Mouse (Mus musculus) kidney, embryonic 14.5 days (tissue): ENCODE measurements around the gene Ssc5d. TPM values are rescaled to one million over a fixed set of nuclear protein-coding genes. Genes with fewer than 3 reads are reported as not detected.

Source experiments
- ATAC-seq: fragments of 200-750 bp; cut with Nextera tagmentation; 2 replicates; pipeline ENCODE4 v1.8.0; 2017; ENCODE audit warnings: moderate number of reproducible peaks, mild to moderate bottlenecking, moderate TSS enrichment, moderate library complexity; ENCODE audit not compliant: low FRiP score, low TSS enrichment
- H3K27ac ChIP-seq: fragments of 300-500 bp; sonication (generic); 2 replicates; pipeline ENCODE4 v1.5.1; 2014; ENCODE audit warnings: low read depth, mild to moderate bottlenecking, low read length, moderate library complexity, mixed read lengths
- H3K27me3 ChIP-seq: fragments of 300-500 bp; sonication (generic); 2 replicates; pipeline ENCODE4 v1.6.1; 2014; ENCODE audit warnings: mild to moderate bottlenecking, low read length; ENCODE audit not compliant: control insufficient read depth, insufficient read depth
- H3K36me3 ChIP-seq: fragments of 300-500 bp; sonication (generic); 2 replicates; pipeline ENCODE4 v1.6.1; 2014; ENCODE audit warnings: low read length, mixed read lengths; ENCODE audit not compliant: control insufficient read depth, insufficient read depth
- H3K4me1 ChIP-seq: fragments of 300-500 bp; sonication (generic); 2 replicates; pipeline ENCODE4 v1.6.1; 2014; ENCODE audit warnings: low read length, mixed read lengths; ENCODE audit not compliant: control insufficient read depth, insufficient read depth
- H3K4me2 ChIP-seq: fragments of 300-500 bp; sonication (generic); replicated peaks from 2 replicates; pipeline ENCODE4 v1.6.1; 2014; ENCODE audit warnings: low read depth, mild to moderate bottlenecking, low read length
- H3K4me3 ChIP-seq: fragments of 300-500 bp; sonication (generic); 2 replicates; pipeline ENCODE4 v1.5.1; 2014; ENCODE audit warnings: mild to moderate bottlenecking, low read length
- H3K9ac ChIP-seq: fragments of 300-500 bp; sonication (generic); 2 replicates; pipeline ENCODE4 v1.6.1; 2014; ENCODE audit warnings: low read depth, mild to moderate bottlenecking, low read length, moderate library complexity
- H3K9me3 ChIP-seq: fragments of 300-500 bp; sonication (generic); 2 replicates; pipeline ENCODE4 v1.6.1; 2016; ENCODE audit warnings: low read length; ENCODE audit not compliant: control insufficient read depth
- WGBS: fragments of 180-500 bp; shearing (Covaris S2); extraction: QIAGEN DNeasy Blood & Tissue Kit; methylation state at CpG from one replicate; pipeline ENCODE4 v1.1.7; 2014; 5-methylcytosine and 5-hydroxymethylcytosine counted together
- polyA plus RNA-seq: library from polyadenylated mRNA; unstranded; fragments of >200 nt; fragmentation: Nextera tagmentation; extraction: Ambion mirVana; gene quantifications from 2 replicates; pipeline ENCODE4 v1.2.1, GENCODE M21; 2014

The Ssc5d gene
- polyA plus RNA-seq, 1 experiment from 2014 or later, result 2.5 TPM

- WGBS, result 8% methylated on average over 19 of the region's 19 CpGs
- Histone ChIP-seq H3K27ac (no peak overlapping the region), H3K36me3 (no peaks in the 10 kb centered on the region), H3K27me3 (0 out of 2 replicates have a peak, but pooled peaks cover 3% of the 10 kb centered on the region), H3K4me3 (peak overlapping the region; percentile 22), H3K9ac (0 out of 2 replicates have a peak overlapping the region, but pooled peaks have one; percentile 28), H3K9me3 (peaks cover 3% of the 10 kb centered on the region; the same call in 1 of the 2 replicates), H3K4me2 (peak overlapping the region; percentile 32), H3K4me1 (0 out of 2 replicates have a peak, but pooled peaks cover 7% of the 10 kb centered on the region)
- ATAC-seq, result peak; percentile 39; the same call in 1 of the 2 replicates
These were observed 25.7 kb upstream of the Ssc5d start for GRCm38 (mm10) chr7:4899649-4900522.

DNA sequence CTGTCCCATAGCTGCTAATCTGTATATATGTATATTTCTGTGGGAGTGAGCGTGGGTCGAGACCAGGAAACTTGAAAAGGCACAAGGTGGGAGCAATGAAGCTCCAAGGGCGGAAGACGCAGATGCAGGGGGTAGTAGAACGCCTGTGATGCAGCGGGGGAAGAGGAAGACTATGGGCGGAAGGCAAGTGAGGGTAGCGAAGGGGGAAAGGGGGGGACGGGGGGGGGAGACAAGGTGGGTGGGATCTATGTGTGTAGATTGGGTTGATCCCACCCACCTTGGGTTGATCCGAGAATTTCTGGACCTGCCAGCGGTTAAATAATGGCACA is 25.1 kb upstream of the Ssc5d start:
- no peak overlapping the region for H3K4me3 ChIP-seq
- H3K9ac ChIP-seq, result no peak overlapping the region
- no peak overlapping the region for H3K27ac ChIP-seq
- 40% methylated on average over 11 of the region's 11 CpGs for WGBS
- H3K36me3 ChIP-seq, result no peaks in the 10 kb centered on the region
- peak overlapping the region; percentile 27; the same call in 1 of the 2 replicates for H3K4me2 ChIP-seq
- 0 out of 2 replicates have a peak, but pooled peaks cover 3% of the 10 kb centered on the region for H3K27me3 ChIP-seq
- H3K9me3 ChIP-seq, result peaks cover 3% of the 10 kb centered on the region; the same call in 1 of the 2 replicates
- ATAC-seq, result peak; percentile 8; the same call in 1 of the 2 replicates
- H3K4me1 ChIP-seq, result 0 out of 2 replicates have a peak, but pooled peaks cover 7% of the 10 kb centered on the region

DNA sequence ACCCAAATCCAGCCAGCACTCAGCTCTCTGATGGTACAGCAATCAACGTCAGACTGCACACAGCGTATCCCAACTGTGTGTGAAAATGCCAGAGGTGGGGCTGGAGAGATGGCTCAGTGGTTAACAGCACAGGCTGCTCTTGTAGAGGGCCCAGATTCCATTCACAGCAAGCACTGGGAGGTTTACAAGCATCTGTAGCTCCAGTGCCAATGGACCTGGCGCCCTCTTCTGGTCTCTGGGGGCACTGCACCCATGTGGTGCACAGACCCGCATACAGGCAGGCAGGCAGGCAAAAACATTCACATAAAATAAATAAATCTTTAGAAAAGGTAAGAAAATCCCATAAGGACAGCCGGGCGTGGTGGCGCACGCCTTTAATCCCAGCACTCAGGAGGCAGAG is 24.4 kb upstream of the Ssc5d start:
- Histone ChIP-seq H3K4me3 (no peak overlapping the region), H3K4me2 (no peak overlapping the region), H3K36me3 (no peaks in the 10 kb centered on the region), H3K9me3 (peaks cover 3% of the 10 kb centered on the region; the same call in 1 of the 2 replicates), H3K27ac (no peak overlapping the region), H3K27me3 (0 out of 2 replicates have a peak, but pooled peaks cover 3% of the 10 kb centered on the region), H3K4me1 (0 out of 2 replicates have a peak, but pooled peaks cover 7% of the 10 kb centered on the region), H3K9ac (no peak overlapping the region)
- ATAC-seq, result 0 out of 2 replicates have a peak, but pooled peaks have one; percentile 29
- WGBS, result 58% methylated on average over 8 of the region's 8 CpGs

DNA sequence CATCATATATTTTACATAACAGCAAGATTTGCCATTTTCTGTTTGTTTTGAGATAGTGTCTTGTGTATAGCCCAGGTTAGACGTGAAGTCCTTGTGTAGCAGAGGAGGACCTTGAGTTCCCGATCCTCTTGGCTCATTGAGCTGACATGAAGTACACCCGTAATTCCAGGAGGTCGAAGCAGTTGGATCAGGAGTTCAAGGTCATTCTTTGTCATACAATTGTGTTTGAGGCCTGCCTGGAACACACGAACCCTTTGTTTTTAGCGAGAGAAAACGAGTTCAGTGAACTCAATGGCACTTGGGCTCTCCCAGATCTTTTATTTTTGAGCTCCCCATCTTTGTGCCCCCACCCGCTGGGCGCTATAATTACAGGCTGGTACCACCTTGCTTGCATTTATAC is 23.2 kb upstream of the Ssc5d start:
- no peak overlapping the region for H3K4me3 ChIP-seq
- H3K9me3 ChIP-seq, result peaks cover 3% of the 10 kb centered on the region; the same call in 1 of the 2 replicates
- WGBS, result 88% methylated on average over 9 of the region's 9 CpGs
- no peaks in the 10 kb centered on the region for H3K36me3 ChIP-seq
- H3K27ac ChIP-seq, result no peak overlapping the region
- H3K4me1 ChIP-seq, result 0 out of 2 replicates have a peak, but pooled peaks cover 7% of the 10 kb centered on the region
- H3K4me2 ChIP-seq, result no peak overlapping the region
- H3K9ac ChIP-seq, result no peak overlapping the region
- ATAC-seq, result no peak
- H3K27me3 ChIP-seq, result 0 out of 2 replicates have a peak, but pooled peaks cover 3% of the 10 kb centered on the region

DNA sequence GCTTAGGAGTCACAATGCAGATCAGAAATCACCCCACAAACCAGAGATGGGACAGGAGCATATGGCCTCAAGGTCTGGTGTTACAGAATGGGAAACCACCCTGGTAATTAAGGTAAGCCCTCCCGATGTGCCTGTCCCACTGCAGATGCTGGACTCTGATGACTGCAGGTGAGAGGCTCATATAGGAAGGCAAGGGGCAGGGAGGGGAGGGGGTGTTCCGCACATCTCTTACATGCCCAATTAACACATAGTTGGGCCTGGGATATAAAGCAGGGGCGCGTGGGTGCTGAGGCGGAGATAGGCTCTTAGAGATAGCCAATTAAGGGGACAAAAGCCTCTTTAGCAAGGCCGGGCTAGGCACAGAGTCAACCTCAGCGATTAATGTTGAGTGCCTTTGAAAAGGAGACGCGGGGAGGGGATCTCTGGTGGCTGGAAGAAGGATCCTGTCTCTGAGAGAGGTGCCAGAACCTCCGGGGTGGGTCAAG is 19.1 kb upstream of the Ssc5d start, which contains the start of gene Gm36210:
TSS of gene Gm36210 (minus strand) at position 51 of the 485 bp plus-strand sequence.
- no peak within 1 kb of the TSS for H3K9ac ChIP-seq
- no peak within 1 kb of the TSS for H3K4me3 ChIP-seq
- no peak within 1 kb of the TSS for H3K4me2 ChIP-seq
- ATAC-seq, result no peak
- 0 out of 2 replicates have a peak, but pooled peaks cover under 1% of the 10 kb centered on the region for H3K4me1 ChIP-seq
- no peaks in the 10 kb centered on the region for H3K9me3 ChIP-seq
- 46% methylated on average over 10 of the region's 10 CpGs for WGBS
- no peak within 1 kb of the TSS for H3K27ac ChIP-seq
- H3K36me3 ChIP-seq, result no peaks in the 10 kb centered on the region
- no peaks in the 10 kb centered on the region for H3K27me3 ChIP-seq

- no peaks in the 10 kb centered on the region for H3K36me3 ChIP-seq
- H3K9ac ChIP-seq, result no peak overlapping the region
- no peak overlapping the region; the same call in 1 of the 2 replicates for H3K27ac ChIP-seq
- H3K9me3 ChIP-seq, result no peaks in the 10 kb centered on the region
- WGBS, result 33% methylated on average over 9 of the region's 9 CpGs
- peak; percentile 10; the same call in 1 of the 2 replicates for ATAC-seq
- H3K27me3 ChIP-seq, result no peaks in the 10 kb centered on the region
- no peak overlapping the region for H3K4me2 ChIP-seq
- H3K4me3 ChIP-seq, result no peak overlapping the region
- peaks cover 11% of the 10 kb centered on the region for H3K4me1 ChIP-seq
These were observed 14.0 kb upstream of the Ssc5d start for GRCm38 (mm10) chr7:4911561-4911960.

- H3K4me1 ChIP-seq, result peaks cover 17% of the 10 kb centered on the region
- no peak for ATAC-seq
- H3K9me3 ChIP-seq, result no peaks in the 10 kb centered on the region
- H3K27ac ChIP-seq, result no peak overlapping the region
- H3K4me3 ChIP-seq, result no peak overlapping the region
- WGBS, result 77% methylated on average over 5 of the region's 5 CpGs
- H3K4me2 ChIP-seq, result no peak overlapping the region
- no peak overlapping the region for H3K9ac ChIP-seq
- no peaks in the 10 kb centered on the region for H3K27me3 ChIP-seq
- H3K36me3 ChIP-seq, result no peaks in the 10 kb centered on the region; the same call in 1 of the 2 replicates
These were observed 13.3 kb upstream of the Ssc5d start for GRCm38 (mm10) chr7:4912248-4912647.

DNA sequence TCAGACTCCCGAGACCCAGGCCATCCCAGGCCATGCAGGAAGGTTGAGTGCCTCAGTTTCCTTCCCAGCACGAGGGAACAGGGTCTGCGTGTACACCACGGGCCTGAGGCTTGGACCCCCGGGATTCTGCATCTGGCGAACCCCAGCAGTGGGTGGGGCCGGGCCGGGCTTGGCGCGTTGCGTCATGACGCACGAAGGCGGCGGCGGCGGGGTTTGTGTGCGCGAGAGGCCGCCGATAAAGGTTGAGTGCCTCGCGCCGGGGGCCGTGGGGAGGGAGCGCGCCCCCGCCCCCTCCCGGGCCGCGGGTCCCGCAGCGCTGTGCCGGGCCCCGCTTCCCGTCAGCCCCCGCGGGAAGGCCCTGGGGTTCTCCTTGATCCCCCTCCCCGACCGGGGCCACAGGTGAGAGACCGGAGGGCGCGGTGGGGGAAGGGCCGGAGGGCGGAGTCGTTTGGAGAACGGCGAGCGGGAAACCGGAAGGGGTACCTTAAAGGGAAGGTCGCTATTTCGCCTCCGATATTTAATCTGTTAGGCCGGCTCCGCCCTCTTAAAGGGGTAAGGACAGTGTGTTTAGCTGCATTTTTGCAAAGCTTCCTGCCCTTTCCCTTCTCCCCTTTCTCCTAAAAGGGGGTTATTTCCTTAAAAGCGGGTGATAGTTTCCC is 10.4 kb upstream of the Ssc5d start, which contains the start of gene Zfp628:
TSS of gene Zfp628 (plus strand) at position 211 of the 659 bp plus-strand sequence.
- peaks cover 23% of the 10 kb centered on the region for H3K36me3 ChIP-seq
- WGBS, result under 1% methylated on average over 53 of the region's 56 CpGs
- H3K9me3 ChIP-seq, result no peaks in the 10 kb centered on the region
- H3K4me3 ChIP-seq, result peak within 1 kb of the TSS; percentile 60
- peaks cover 17% of the 10 kb centered on the region for H3K4me1 ChIP-seq
- peak within 1 kb of the TSS; percentile 98 for H3K27ac ChIP-seq
- H3K9ac ChIP-seq, result peak within 1 kb of the TSS; percentile 95
- peak; percentile 86 for ATAC-seq
- H3K4me2 ChIP-seq, result peak within 1 kb of the TSS; percentile 70
- H3K27me3 ChIP-seq, result no peaks in the 10 kb centered on the region
